9 mouse cellular contexts compared by ENCODE assay signal in genomic region chr3:115596523-115596922, GRCm38 (mm10).
DNase-seq lines count a peak whose midpoint lies in the region; ATAC-seq and TF ChIP-seq lines count a peak whose summit lies in the region.
"Had no signal": no experiment of that assay in that cellular context is flagged by ENCODE, and none has a peak within 500 bp of the region (broad histone marks: within the 10 kb centered on the region; RNA-seq: fewer than 3 reads in every experiment).

No protein-coding gene starts in this region.

- peak; percentile 17 for DNase-seq in cerebellum, adult 11 months
- DNase-seq in layer of hippocampus, postnatal 10 days (ENCODE audit: low spot score in 2 of 2): peak; percentile 48 to 58
- DNase-seq in spleen, postnatal 14 days (ENCODE audit: low spot score in 2 of 2): peak; percentile 63 to 77

- H3K27me3 ChIP-seq in forebrain, embryonic 12.5 days: no peaks in the 10 kb centered on the region
- H3K27me3 ChIP-seq in hindbrain, embryonic 12.5 days: no peaks in the 10 kb centered on the region
- H3K27me3 ChIP-seq: limb, embryonic 13.5 days had no signal

- no peaks in the 10 kb centered on the region for H3K4me1 ChIP-seq in bone marrow macrophage, adult 2 months (ENCODE audit: control insufficient read depth, insufficient read depth, low read length)
- no peaks in the 10 kb centered on the region for H3K4me1 ChIP-seq in forebrain, embryonic 12.5 days
- H3K4me1 ChIP-seq in hindbrain, embryonic 12.5 days: no peaks in the 10 kb centered on the region
- H3K4me1 ChIP-seq: limb, embryonic 13.5 days had no signal

- WGBS in forebrain, embryonic 12.5 days: 36% methylated on average over 6 of the region's 6 CpGs
- WGBS in hindbrain, embryonic 12.5 days: 34% methylated on average over 6 of the region's 6 CpGs

- no peaks in the 10 kb centered on the region for H3K36me3 ChIP-seq in forebrain, embryonic 12.5 days (replicated peaks)
- no peaks in the 10 kb centered on the region for H3K36me3 ChIP-seq in hindbrain, embryonic 12.5 days
- H3K36me3 ChIP-seq: limb, embryonic 13.5 days had no signal

- no peak for ATAC-seq in cerebellum, adult (ENCODE audit: insufficient number of reproducible peaks, low FRiP score, low TSS enrichment)
- peak; percentile 38; the same call in 1 of the 2 replicates for ATAC-seq in forebrain, embryonic 12.5 days (ENCODE audit: low FRiP score)
- ATAC-seq in hindbrain, embryonic 12.5 days (ENCODE audit: low FRiP score): peak; percentile 50
- ATAC-seq in megakaryocyte progenitor cell, adult 5-6 weeks (replicated peaks; ENCODE audit: poor library complexity): peak; percentile 99

- no peak overlapping the region for H3K27ac ChIP-seq in bone marrow macrophage, adult 2 months (ENCODE audit: insufficient read depth, low read depth, low read length)
- no peak overlapping the region for H3K27ac ChIP-seq in forebrain, embryonic 12.5 days
- no peak overlapping the region for H3K27ac ChIP-seq in hindbrain, embryonic 12.5 days
- H3K27ac ChIP-seq: limb, embryonic 13.5 days had no signal

- no peak for TF ChIP-seq POLR2A in bone marrow macrophage, adult 2 months (IDR thresholded peaks at IDR 0.05; ENCODE audit: borderline replicate concordance, low read depth, low read length)

- no peak overlapping the region for H3K9ac ChIP-seq in forebrain, embryonic 12.5 days
- no peak overlapping the region for H3K9ac ChIP-seq in hindbrain, embryonic 12.5 days
- H3K9ac ChIP-seq: limb, embryonic 13.5 days had no signal

- H3K9me3 ChIP-seq in forebrain, embryonic 12.5 days: no peaks in the 10 kb centered on the region
- H3K9me3 ChIP-seq in hindbrain, embryonic 12.5 days (replicated peaks): no peaks in the 10 kb centered on the region
- H3K9me3 ChIP-seq: limb, embryonic 13.5 days had no signal

- no peak overlapping the region for H3K4me2 ChIP-seq in forebrain, embryonic 12.5 days
- no peak overlapping the region for H3K4me2 ChIP-seq in hindbrain, embryonic 12.5 days (replicated peaks)
- H3K4me2 ChIP-seq: limb, embryonic 13.5 days had no signal

- no peak overlapping the region for H3K4me3 ChIP-seq in bone marrow macrophage, adult 2 months (ENCODE audit: insufficient read depth, low read length)
- no peak overlapping the region for H3K4me3 ChIP-seq in forebrain, embryonic 12.5 days (replicated peaks)
- no peak overlapping the region for H3K4me3 ChIP-seq in hindbrain, embryonic 12.5 days
- H3K4me3 ChIP-seq: limb, embryonic 13.5 days had no signal

- TF ChIP-seq CTCF in bone marrow macrophage, adult 2 months (IDR thresholded peaks at IDR 0.05; ENCODE audit: low read depth, low read length): peak; percentile 93

Comparison
In these comparisons a context has a peak if more than half of its experiments do, and no peak if none do; other contexts are left out.
1. DNase-seq: peak in every context shown above with its lines; median percentile 70 in spleen, postnatal 14 days; 53 in layer of hippocampus, postnatal 10 days; 17 in cerebellum, adult 11 months.